Mouse (Mus musculus): Measurements from ENCODE around the gene Miga1. TPM values are rescaled to one million over a fixed set of nuclear protein-coding genes. Genes with fewer than 3 reads are reported as not detected.

Gene Miga1
- polyA plus RNA-seq, 1 experiment from 2014 or later: 18.8 TPM

GRCm38 (mm10) chr3:152239592-152239991, 100.6 kb downstream of the Miga1 start:
- H3K36me3 ChIP-seq: peaks cover 49% of the 10 kb centered on the region
- H3K4me3 ChIP-seq: no peak overlapping the region
- no peak overlapping the region for H3K27ac ChIP-seq (ENCODE audit: poor library complexity, severe bottlenecking)
- H3K9me3 ChIP-seq (replicated peaks): no peaks in the 10 kb centered on the region
- no peaks in the 10 kb centered on the region for H3K27me3 ChIP-seq (replicated peaks)
- 81% methylated on average over 1 of the region's 1 CpGs for WGBS
- H3K4me2 ChIP-seq: no peak overlapping the region
- ATAC-seq (ENCODE audit: insufficient number of reproducible peaks, low FRiP score): no peak
- no peak overlapping the region for H3K9ac ChIP-seq
- H3K4me1 ChIP-seq (replicated peaks): no peaks in the 10 kb centered on the region

DNA sequence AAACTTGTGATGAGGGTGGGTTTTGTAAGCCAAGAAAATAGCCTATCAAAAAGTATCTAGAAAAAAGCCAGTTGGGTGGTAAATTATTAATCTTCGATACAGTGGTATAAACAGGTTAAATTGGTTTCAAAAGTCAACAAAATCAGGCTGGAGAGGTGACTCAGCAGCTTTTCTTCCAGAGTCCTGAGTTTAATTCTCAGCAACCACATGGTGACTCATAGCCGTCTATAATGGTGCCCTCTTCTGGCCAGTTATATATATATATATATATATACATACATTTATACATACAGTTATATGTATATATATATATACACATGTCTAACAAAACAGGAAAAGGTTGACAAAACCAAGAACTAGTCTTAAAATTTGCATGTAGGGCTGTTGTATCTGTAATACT, 101.4 kb downstream of the Miga1 start:
- Histone ChIP-seq H3K4me2 (no peak overlapping the region), H3K36me3 (peaks cover 52% of the 10 kb centered on the region), H3K4me1 (replicated peaks) (no peaks in the 10 kb centered on the region), H3K9me3 (replicated peaks) (no peaks in the 10 kb centered on the region), H3K27ac (ENCODE audit: poor library complexity, severe bottlenecking) (no peak overlapping the region), H3K4me3 (no peak overlapping the region), H3K9ac (no peak overlapping the region), H3K27me3 (replicated peaks) (no peaks in the 10 kb centered on the region)
- no peak for ATAC-seq (ENCODE audit: insufficient number of reproducible peaks, low FRiP score)
- 60% methylated on average over 2 of the region's 2 CpGs for WGBS

DNA sequence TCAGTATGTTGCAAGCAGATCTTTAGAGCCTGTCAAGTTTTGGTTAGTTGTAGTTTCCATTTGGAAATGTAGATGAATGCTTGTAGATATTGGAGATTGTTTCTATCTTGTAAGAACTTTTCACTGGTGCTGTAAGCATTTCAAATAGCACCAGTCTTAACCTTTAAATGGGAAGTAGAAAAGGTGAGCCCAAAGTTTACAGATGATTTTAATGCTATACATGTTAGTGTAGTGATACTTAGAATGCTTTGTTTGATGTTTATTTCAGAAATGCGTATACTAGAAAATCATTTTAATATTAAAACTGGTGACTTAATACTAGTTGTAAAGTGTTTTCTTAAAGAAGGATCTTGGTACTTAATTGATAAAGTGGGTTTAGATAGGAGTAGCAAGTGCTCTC, 104.4 kb downstream of the Miga1 start:
- no peaks in the 10 kb centered on the region; the same call in none of the 2 replicates for H3K4me1 ChIP-seq (replicated peaks)
- no peaks in the 10 kb centered on the region for H3K9me3 ChIP-seq (replicated peaks)
- no peak overlapping the region for H3K4me2 ChIP-seq
- no peaks in the 10 kb centered on the region for H3K27me3 ChIP-seq (replicated peaks)
- H3K4me3 ChIP-seq: no peak overlapping the region
- ATAC-seq (ENCODE audit: insufficient number of reproducible peaks, low FRiP score): no peak
- WGBS: 97% methylated on average over 1 of the region's 1 CpGs
- H3K9ac ChIP-seq: no peak overlapping the region
- no peak overlapping the region for H3K27ac ChIP-seq (ENCODE audit: poor library complexity, severe bottlenecking)
- H3K36me3 ChIP-seq: peaks cover 43% of the 10 kb centered on the region

GRCm38 (mm10) chr3:152235238-152235637, 105.0 kb downstream of the Miga1 start:
- Histone ChIP-seq H3K27ac (ENCODE audit: poor library complexity, severe bottlenecking) (no peak overlapping the region), H3K27me3 (replicated peaks) (no peaks in the 10 kb centered on the region), H3K4me1 (replicated peaks) (no peaks in the 10 kb centered on the region; the same call in none of the 2 replicates), H3K4me3 (no peak overlapping the region), H3K9ac (no peak overlapping the region), H3K4me2 (no peak overlapping the region), H3K36me3 (peaks cover 41% of the 10 kb centered on the region), H3K9me3 (replicated peaks) (no peaks in the 10 kb centered on the region)
- no peak for ATAC-seq (ENCODE audit: insufficient number of reproducible peaks, low FRiP score)
- WGBS: 88% methylated on average over 1 of the region's 1 CpGs

- peaks cover 47% of the 10 kb centered on the region for H3K36me3 ChIP-seq
- no peaks in the 10 kb centered on the region; the same call in none of the 2 replicates for H3K4me1 ChIP-seq (replicated peaks)
- H3K27ac ChIP-seq (ENCODE audit: poor library complexity, severe bottlenecking): peak overlapping the region; percentile 27; the same call in 1 of the 2 replicates
- no peak overlapping the region for H3K9ac ChIP-seq
- no peak overlapping the region for H3K4me3 ChIP-seq
- no peak overlapping the region for H3K4me2 ChIP-seq
- ATAC-seq (ENCODE audit: insufficient number of reproducible peaks, low FRiP score): no peak
- 47% methylated on average over 6 of the region's 6 CpGs for WGBS
- H3K9me3 ChIP-seq (replicated peaks): no peaks in the 10 kb centered on the region
- no peaks in the 10 kb centered on the region for H3K27me3 ChIP-seq (replicated peaks)
Measured at GRCm38 (mm10) chr3:152231333-152232100, 108.7 kb downstream of the Miga1 start.

GRCm38 (mm10) chr3:152229271-152229670, 110.9 kb downstream of the Miga1 start:
- no peak overlapping the region for H3K4me3 ChIP-seq
- no peak for ATAC-seq (ENCODE audit: insufficient number of reproducible peaks, low FRiP score)
- no peaks in the 10 kb centered on the region for H3K9me3 ChIP-seq (replicated peaks)
- no peak overlapping the region for H3K9ac ChIP-seq
- H3K4me1 ChIP-seq (replicated peaks): no peaks in the 10 kb centered on the region; the same call in none of the 2 replicates
- H3K4me2 ChIP-seq: no peak overlapping the region
- no peaks in the 10 kb centered on the region for H3K27me3 ChIP-seq (replicated peaks)
- 88% methylated on average over 5 of the region's 5 CpGs for WGBS
- peaks cover 61% of the 10 kb centered on the region for H3K36me3 ChIP-seq
- no peak overlapping the region for H3K27ac ChIP-seq (ENCODE audit: poor library complexity, severe bottlenecking)

GRCm38 (mm10) chr3:152228843-152229242, 111.4 kb downstream of the Miga1 start:
- no peak for ATAC-seq (ENCODE audit: insufficient number of reproducible peaks, low FRiP score)
- Histone ChIP-seq H3K9me3 (replicated peaks) (no peaks in the 10 kb centered on the region), H3K27me3 (replicated peaks) (no peaks in the 10 kb centered on the region), H3K4me2 (no peak overlapping the region), H3K9ac (no peak overlapping the region), H3K27ac (ENCODE audit: poor library complexity, severe bottlenecking) (no peak overlapping the region), H3K4me1 (replicated peaks) (no peaks in the 10 kb centered on the region; the same call in none of the 2 replicates), H3K4me3 (no peak overlapping the region), H3K36me3 (peaks cover 65% of the 10 kb centered on the region)
- WGBS: 91% methylated on average over 7 of the region's 7 CpGs

DNA sequence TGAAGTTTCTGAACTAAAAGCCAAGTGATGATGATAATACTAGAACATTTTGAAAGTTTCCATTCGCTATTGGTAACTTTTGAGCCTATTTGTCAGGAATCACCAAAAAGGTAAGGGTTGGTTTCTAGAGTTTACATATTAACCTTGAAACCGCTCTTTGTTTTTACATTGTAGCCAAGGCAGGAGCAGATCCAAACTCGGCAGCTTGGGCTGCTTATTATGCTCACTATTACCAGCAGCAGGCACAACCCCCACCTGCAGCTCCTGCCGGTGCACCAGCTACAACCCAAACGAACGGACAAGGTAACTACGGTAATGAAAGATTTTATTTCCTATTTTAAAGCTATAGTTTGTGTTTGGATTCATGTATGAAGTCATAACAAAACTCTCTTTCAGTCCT, 114.3 kb downstream of the Miga1 start:
- Histone ChIP-seq H3K27me3 (replicated peaks) (no peaks in the 10 kb centered on the region), H3K9ac (no peak overlapping the region), H3K9me3 (replicated peaks) (no peaks in the 10 kb centered on the region), H3K4me1 (replicated peaks) (no peaks in the 10 kb centered on the region), H3K36me3 (peaks cover 76% of the 10 kb centered on the region), H3K4me3 (no peak overlapping the region), H3K4me2 (no peak overlapping the region), H3K27ac (ENCODE audit: poor library complexity, severe bottlenecking) (no peak overlapping the region)
- ATAC-seq (ENCODE audit: insufficient number of reproducible peaks, low FRiP score): no peak
- WGBS: 92% methylated on average over 7 of the region's 7 CpGs

- no peaks in the 10 kb centered on the region for H3K9me3 ChIP-seq (replicated peaks)
- no peaks in the 10 kb centered on the region for H3K27me3 ChIP-seq (replicated peaks)
- H3K4me1 ChIP-seq (replicated peaks): no peaks in the 10 kb centered on the region
- no peak overlapping the region for H3K4me2 ChIP-seq
- H3K9ac ChIP-seq: no peak overlapping the region
- no peak overlapping the region for H3K4me3 ChIP-seq
- H3K36me3 ChIP-seq: peaks cover 79% of the 10 kb centered on the region
- ATAC-seq (ENCODE audit: insufficient number of reproducible peaks, low FRiP score): no peak
- no peak overlapping the region for H3K27ac ChIP-seq (ENCODE audit: poor library complexity, severe bottlenecking)
Measured at GRCm38 (mm10) chr3:152224918-152225317, 115.3 kb downstream of the Miga1 start.

Other genes starting within 250 kb of the Miga1 start
- gene Gipc2, start 174.2 kb downstream of the Miga1 start, polyA plus RNA-seq (2016; fragmentation: Nextera tagmentation; extraction: Ambion mirVana): 1.3 and 4.5 TPM in 2 replicates
- gene Dnajb4, start 130.1 kb downstream of the Miga1 start, polyA plus RNA-seq (2016; fragmentation: Nextera tagmentation; extraction: Ambion mirVana): 53.0 and 56.3 TPM in 2 replicates
- gene Fubp1, start 130.0 kb downstream of the Miga1 start, polyA plus RNA-seq (2016; fragmentation: Nextera tagmentation; extraction: Ambion mirVana): 142 and 146 TPM in 2 replicates
- gene Nexn, start 74.1 kb downstream of the Miga1 start, polyA plus RNA-seq (2016; fragmentation: Nextera tagmentation; extraction: Ambion mirVana): 226 and 246 TPM in 2 replicates
- gene Usp33, start 6.1 kb upstream of the Miga1 start, polyA plus RNA-seq (2016; fragmentation: Nextera tagmentation; extraction: Ambion mirVana): 37.7 and 38.1 TPM in 2 replicates
- gene Zzz3, start 55.1 kb upstream of the Miga1 start, polyA plus RNA-seq (2016; fragmentation: Nextera tagmentation; extraction: Ambion mirVana): 37.4 and 38.8 TPM in 2 replicates

All from heart, embryonic 12.5 days (tissue).